Mouse (Mus musculus) kidney, postnatal 0 days (tissue): ENCODE results near the gene Setd2. TPM values are rescaled to one million over a fixed set of nuclear protein-coding genes. Genes with fewer than 3 reads are reported as not detected.

Experiments used
- ATAC-seq: fragments of 200-750 bp; cut with Nextera tagmentation; replicated peaks from 2 replicates; pipeline ENCODE4 v1.8.0; 2017; ENCODE audit warnings: low read depth, moderate number of reproducible peaks, moderate TSS enrichment, moderate library complexity; ENCODE audit not compliant: low FRiP score
- DNase-seq: peaks from one replicate; pipeline ENCODE4 v3.0.0-alpha.2; 2016; ENCODE audit warnings: low spot score
- H3K27ac ChIP-seq: fragments of 300-500 bp; sonication (generic); 2 replicates; pipeline ENCODE4 v1.5.1; 2014; ENCODE audit warnings: mild to moderate bottlenecking
- H3K27me3 ChIP-seq: fragments of 300-500 bp; sonication (generic); 2 replicates; pipeline ENCODE4 v1.6.1; 2014; ENCODE audit warnings: low read length, mixed read lengths; ENCODE audit not compliant: insufficient read depth
- H3K36me3 ChIP-seq: fragments of 300-500 bp; sonication (generic); 2 replicates; pipeline ENCODE4 v1.6.1; 2014; ENCODE audit warnings: low read length, mixed read lengths; ENCODE audit not compliant: insufficient read depth
- H3K4me1 ChIP-seq: fragments of 300-500 bp; sonication (generic); replicated peaks from 2 replicates; pipeline ENCODE4 v1.6.1; 2014; ENCODE audit warnings: antibody characterized with exemption, low read length, mixed read lengths; ENCODE audit not compliant: insufficient read depth
- H3K4me2 ChIP-seq: fragments of 300-500 bp; sonication (generic); 2 replicates; pipeline ENCODE4 v1.6.1; 2014; ENCODE audit warnings: mild to moderate bottlenecking, low read length, moderate library complexity, mixed read lengths
- H3K4me3 ChIP-seq: fragments of 300-500 bp; sonication (generic); replicated peaks from 2 replicates; pipeline ENCODE4 v1.5.1; 2014; ENCODE audit warnings: low read depth, low read length
- H3K9ac ChIP-seq: fragments of 300-500 bp; sonication (generic); 2 replicates; pipeline ENCODE4 v1.6.1; 2014; ENCODE audit warnings: low read depth, low read length
- H3K9me3 ChIP-seq: fragments of 300-500 bp; sonication (generic); replicated peaks from 2 replicates; pipeline ENCODE4 v1.6.1; 2016; ENCODE audit warnings: low read length, inconsistent platforms, mixed read lengths
- CTCF ChIP-seq: IDR thresholded peaks from 2 replicates; pipeline ENCODE4 v1.5.1; 2016; ENCODE audit warnings: antibody characterized with exemption, low read depth, mild to moderate bottlenecking, moderate library complexity
- WGBS: fragments of 180-500 bp; shearing (Covaris S2); extraction: QIAGEN DNeasy Blood & Tissue Kit; methylation state at CpG from one replicate; pipeline ENCODE4 v1.1.7; 2014; 5-methylcytosine and 5-hydroxymethylcytosine counted together
- polyA plus RNA-seq: library from polyadenylated mRNA; unstranded; fragments of >200 nt; fragmentation: Nextera tagmentation; extraction: Ambion mirVana; gene quantifications from 2 replicates; pipeline ENCODE4 v1.2.1, GENCODE M21; 2015

Gene Setd2
- polyA plus RNA-seq, 1 experiment from 2014 or later, result 24.5 TPM

DNA sequence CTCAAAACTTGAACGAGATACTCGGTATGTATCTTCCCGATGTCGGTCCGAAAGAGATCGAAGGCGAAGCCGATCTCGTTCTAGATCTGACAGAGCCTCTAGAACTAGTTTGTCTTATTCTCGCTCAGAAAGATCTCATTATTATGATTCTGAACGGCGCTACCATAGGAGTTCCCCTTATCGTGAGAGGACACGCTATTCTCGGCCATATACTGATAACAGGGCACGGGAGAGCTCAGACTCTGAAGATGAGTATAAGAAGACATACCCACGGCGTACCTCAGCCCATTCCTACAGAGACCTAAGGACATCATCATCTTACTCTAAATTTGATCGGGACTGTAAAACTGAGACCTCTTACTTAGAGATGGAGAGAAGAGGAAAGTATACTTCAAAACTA lies 15.9 kb downstream of the Setd2 start:
- no peak overlapping the region for H3K9ac ChIP-seq
- no peak for ATAC-seq
- DNase-seq, result no peak
- H3K4me2 ChIP-seq, result no peak overlapping the region
- no peaks in the 10 kb centered on the region for H3K27me3 ChIP-seq
- H3K4me3 ChIP-seq, result no peak overlapping the region
- H3K36me3 ChIP-seq, result peaks cover 54% of the 10 kb centered on the region
- no peaks in the 10 kb centered on the region for H3K4me1 ChIP-seq
- H3K9me3 ChIP-seq, result no peaks in the 10 kb centered on the region
- WGBS, result 97% methylated on average over 19 of the region's 19 CpGs
- no peak for TF ChIP-seq CTCF
- H3K27ac ChIP-seq, result no peak overlapping the region

DNA sequence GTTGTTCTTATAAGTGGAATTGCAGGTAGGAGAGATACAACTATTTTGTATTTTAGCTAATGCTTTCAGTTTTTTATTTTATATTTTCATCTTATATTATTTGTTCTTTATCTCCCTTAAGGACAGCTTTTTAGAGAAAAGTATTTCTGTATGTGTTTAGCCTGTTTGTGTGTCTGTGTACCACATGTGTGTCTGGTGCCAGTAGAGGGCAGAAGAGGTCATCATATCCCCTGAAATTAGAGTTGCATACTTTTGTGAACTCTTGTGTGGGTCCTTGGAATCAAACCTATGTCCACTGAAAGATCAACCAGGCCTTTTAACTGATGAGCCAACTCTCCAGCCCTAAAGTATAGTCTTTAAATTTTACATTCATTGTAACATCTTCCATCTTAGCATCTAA lies 35.9 kb downstream of the Setd2 start:
- ATAC-seq, result no peak
- Histone ChIP-seq H3K9ac (no peak overlapping the region), H3K36me3 (peaks cover 58% of the 10 kb centered on the region), H3K9me3 (no peaks in the 10 kb centered on the region), H3K4me2 (no peak overlapping the region), H3K27ac (no peak overlapping the region), H3K27me3 (no peaks in the 10 kb centered on the region), H3K4me3 (no peak overlapping the region), H3K4me1 (no peaks in the 10 kb centered on the region)
- DNase-seq, result no peak
- TF ChIP-seq CTCF, result peak; percentile 42; the same call in 1 of the 2 replicates

DNA sequence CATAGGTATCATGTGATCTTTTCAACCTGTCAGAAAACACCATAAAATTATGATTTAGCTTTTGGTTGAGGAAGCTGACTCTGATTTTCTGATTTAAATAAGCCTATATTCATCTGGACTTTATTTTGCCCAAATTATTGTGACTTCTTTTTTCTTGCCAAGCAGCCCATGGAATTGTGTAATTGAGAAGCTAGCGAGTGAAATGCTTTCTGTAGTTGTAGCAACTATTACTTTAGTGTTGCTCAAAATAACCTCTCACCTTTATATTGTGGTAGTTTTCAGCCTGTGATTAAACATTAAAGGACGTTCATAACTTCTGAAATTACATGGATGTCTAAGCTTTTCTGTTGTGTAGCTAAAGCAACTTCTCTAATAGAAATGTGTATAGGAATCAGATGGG lies 49.8 kb downstream of the Setd2 start:
- H3K4me2 ChIP-seq, result no peak overlapping the region
- H3K9ac ChIP-seq, result no peak overlapping the region
- H3K27me3 ChIP-seq, result no peaks in the 10 kb centered on the region
- TF ChIP-seq CTCF, result no peak
- ATAC-seq, result no peak
- H3K9me3 ChIP-seq, result no peaks in the 10 kb centered on the region
- H3K4me1 ChIP-seq, result no peaks in the 10 kb centered on the region
- H3K27ac ChIP-seq, result no peak overlapping the region
- WGBS, result 89% methylated on average over 2 of the region's 2 CpGs
- no peak overlapping the region for H3K4me3 ChIP-seq
- 0 out of 2 replicates have a peak, but pooled peaks cover 11% of the 10 kb centered on the region for H3K36me3 ChIP-seq
- no peak for DNase-seq

DNA sequence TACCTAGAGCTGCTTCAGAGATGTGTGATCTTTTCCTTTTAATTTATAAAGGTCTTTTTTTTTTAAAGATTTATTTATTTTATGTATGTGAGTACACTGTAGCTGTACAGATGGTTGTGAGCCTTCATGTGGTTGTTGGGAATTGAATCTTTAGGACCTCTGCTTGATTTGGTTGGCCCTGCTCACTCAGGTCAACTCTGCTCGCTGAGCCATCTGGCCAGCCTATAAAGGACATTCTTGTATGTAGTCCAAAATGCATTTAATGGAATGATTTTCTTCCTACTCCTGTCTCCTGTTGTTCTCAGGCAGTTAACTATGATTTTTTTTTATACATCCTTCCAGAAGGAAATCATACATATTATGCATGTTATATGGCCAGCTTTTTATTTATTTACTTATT lies 51.1 kb downstream of the Setd2 start:
- no peaks in the 10 kb centered on the region for H3K9me3 ChIP-seq
- no peak for DNase-seq
- no peak for TF ChIP-seq CTCF
- WGBS, result 70% methylated on average over 1 of the region's 1 CpGs
- no peak overlapping the region for H3K9ac ChIP-seq
- no peak overlapping the region for H3K4me2 ChIP-seq
- no peak for ATAC-seq
- H3K36me3 ChIP-seq, result 0 out of 2 replicates have a peak, but pooled peaks cover 4% of the 10 kb centered on the region
- H3K27me3 ChIP-seq, result no peaks in the 10 kb centered on the region
- H3K27ac ChIP-seq, result no peak overlapping the region
- no peak overlapping the region for H3K4me3 ChIP-seq
- H3K4me1 ChIP-seq, result no peaks in the 10 kb centered on the region

DNA sequence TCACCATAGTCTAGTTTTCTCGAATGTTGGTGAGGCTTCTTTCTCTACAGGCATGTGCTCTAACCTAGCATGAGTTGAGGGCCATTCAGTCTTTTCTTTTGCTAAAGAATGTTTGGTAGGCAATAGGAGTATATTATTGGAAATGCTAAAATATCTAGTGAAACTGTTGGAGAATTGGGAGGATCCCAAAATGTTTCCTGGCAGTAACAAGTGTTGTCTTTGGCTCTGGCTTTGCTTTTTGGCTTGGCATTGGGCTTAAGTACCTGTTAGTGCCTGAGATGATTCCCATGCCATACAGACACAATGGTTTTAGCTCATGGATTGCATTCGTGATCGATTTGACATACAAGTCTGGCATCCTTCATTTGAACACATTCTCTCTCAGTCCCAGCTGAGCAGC lies 79.1 kb downstream of the Setd2 start:
- no peaks in the 10 kb centered on the region for H3K4me1 ChIP-seq
- WGBS, result 89% methylated on average over 3 of the region's 3 CpGs
- H3K9ac ChIP-seq, result no peak overlapping the region
- no peak for TF ChIP-seq CTCF
- DNase-seq (no peak), ATAC-seq (no peak)
- H3K9me3 ChIP-seq, result no peaks in the 10 kb centered on the region
- H3K36me3 ChIP-seq, result peaks cover 24% of the 10 kb centered on the region
- no peaks in the 10 kb centered on the region for H3K27me3 ChIP-seq
- H3K4me2 ChIP-seq, result no peak overlapping the region
- no peak overlapping the region for H3K4me3 ChIP-seq
- H3K27ac ChIP-seq, result no peak overlapping the region

DNA sequence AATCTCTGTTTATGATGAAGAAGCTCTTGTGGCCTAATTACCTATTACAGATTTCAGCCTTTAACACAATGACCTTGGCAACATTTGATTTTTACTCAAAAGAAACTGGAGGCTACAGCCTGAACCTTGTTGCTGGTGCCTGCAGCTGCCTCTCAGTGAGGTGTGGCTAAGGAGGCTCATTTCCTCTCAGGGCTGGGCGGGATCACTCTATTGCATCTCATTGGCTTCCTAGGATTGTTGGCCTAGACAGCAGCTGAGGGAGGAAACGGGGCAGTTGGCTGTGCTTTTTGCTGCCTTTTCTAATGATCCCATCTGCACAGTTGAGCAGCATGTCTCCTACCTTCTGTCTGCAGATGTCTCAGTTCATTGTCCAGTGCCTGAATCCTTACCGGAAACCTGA lies 84.7 kb downstream of the Setd2 start:
- Histone ChIP-seq H3K9me3 (no peaks in the 10 kb centered on the region), H3K27me3 (no peaks in the 10 kb centered on the region), H3K9ac (no peak overlapping the region), H3K4me1 (no peaks in the 10 kb centered on the region), H3K36me3 (peaks cover 45% of the 10 kb centered on the region), H3K4me2 (no peak overlapping the region), H3K27ac (no peak overlapping the region), H3K4me3 (no peak overlapping the region)
- peak; percentile 18 for DNase-seq
- TF ChIP-seq CTCF, result no peak
- ATAC-seq, result no peak
- WGBS, result 68% methylated on average over 3 of the region's 3 CpGs

DNA sequence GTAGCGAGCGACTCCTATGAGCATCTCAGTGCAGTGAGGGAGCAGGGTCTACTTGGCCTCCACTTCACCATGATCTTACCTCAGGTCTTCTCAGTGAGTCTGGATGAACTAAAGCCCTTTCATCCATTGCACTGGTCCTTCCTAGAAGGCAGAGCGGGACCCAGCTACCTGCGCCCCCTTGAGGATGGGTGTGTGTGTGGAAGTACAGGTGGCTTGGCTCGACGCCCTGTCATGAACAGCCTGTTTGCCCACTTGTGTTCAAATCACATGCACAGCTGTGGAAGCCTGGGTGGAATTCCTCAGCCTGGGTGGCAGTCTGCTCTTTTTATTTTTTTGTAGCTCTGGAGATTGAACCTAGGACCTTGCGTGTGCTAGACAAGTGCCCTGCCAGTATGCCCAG lies 87.8 kb downstream of the Setd2 start:
- H3K9ac ChIP-seq, result no peak overlapping the region
- WGBS, result 91% methylated on average over 7 of the region's 7 CpGs
- ATAC-seq (no peak), DNase-seq (no peak)
- no peak overlapping the region for H3K4me3 ChIP-seq
- H3K27ac ChIP-seq, result no peak overlapping the region
- H3K36me3 ChIP-seq, result peaks cover 36% of the 10 kb centered on the region
- H3K9me3 ChIP-seq, result no peaks in the 10 kb centered on the region
- H3K4me2 ChIP-seq, result no peak overlapping the region
- peak; percentile 52 for TF ChIP-seq CTCF
- H3K27me3 ChIP-seq, result no peaks in the 10 kb centered on the region
- H3K4me1 ChIP-seq, result peaks cover 9% of the 10 kb centered on the region
